Mouse (Mus musculus) T-helper 2 cell (primary cell): ENCODE data around the gene Gpr141.

Source experiments
- in situ Hi-C: fragments of 300-600 bp; cut with MboI, MseI; formaldehyde crosslinking; loops from one replicate; pipeline ENCODE4 v1.15.1; 2025; ENCODE audit warnings: high pct_unique_total_duplicates

Gpr141 gene

GRCm38 (mm10) chr13:19730826-19731225 is 93.2 kb downstream of the Gpr141 start:
- in situ Hi-C loops, result no loop called here

DNA sequence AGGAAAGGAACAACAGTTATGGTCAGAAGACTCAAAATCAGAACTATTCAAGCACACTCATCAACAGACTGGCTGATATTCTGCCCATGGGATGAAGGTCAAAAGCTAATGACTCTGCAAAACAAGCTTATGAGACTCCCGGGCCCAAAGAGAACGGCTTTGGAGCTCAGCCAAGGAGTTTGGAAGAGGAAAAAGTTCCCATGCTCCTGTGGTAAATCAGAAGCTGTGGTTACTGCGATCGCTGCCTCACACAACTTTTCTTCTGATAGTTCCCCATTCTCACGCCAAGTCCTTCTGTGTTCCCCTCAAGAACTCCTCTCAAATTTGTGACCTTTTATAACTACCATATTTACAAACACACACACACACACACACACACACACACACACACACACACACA is 105.1 kb downstream of the Gpr141 start:
- in situ Hi-C loops, result no loop called here

- in situ Hi-C loops, result no loop called here
Measured at GRCm38 (mm10) chr13:19717201-19717600, 106.9 kb downstream of the Gpr141 start.

DNA sequence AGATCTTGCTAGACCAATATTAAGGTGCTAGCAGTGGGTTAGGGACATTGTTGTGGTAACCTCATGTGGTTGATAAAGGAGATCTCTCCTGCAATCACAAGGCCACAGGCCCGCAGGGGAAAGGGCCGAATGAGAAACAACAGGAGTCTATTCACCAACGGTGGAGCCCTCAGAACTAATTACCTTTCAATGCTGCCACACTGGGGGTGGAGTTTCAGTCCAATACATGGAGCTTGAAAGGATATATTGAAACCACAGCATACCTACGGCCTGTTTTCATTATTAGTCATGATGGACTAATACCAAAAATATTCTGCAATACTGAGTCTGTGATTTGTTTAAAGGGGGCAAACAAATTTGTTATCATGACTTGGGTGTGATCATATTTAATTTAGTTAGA is 120.3 kb downstream of the Gpr141 start:
- in situ Hi-C loops, result no loop called here

DNA sequence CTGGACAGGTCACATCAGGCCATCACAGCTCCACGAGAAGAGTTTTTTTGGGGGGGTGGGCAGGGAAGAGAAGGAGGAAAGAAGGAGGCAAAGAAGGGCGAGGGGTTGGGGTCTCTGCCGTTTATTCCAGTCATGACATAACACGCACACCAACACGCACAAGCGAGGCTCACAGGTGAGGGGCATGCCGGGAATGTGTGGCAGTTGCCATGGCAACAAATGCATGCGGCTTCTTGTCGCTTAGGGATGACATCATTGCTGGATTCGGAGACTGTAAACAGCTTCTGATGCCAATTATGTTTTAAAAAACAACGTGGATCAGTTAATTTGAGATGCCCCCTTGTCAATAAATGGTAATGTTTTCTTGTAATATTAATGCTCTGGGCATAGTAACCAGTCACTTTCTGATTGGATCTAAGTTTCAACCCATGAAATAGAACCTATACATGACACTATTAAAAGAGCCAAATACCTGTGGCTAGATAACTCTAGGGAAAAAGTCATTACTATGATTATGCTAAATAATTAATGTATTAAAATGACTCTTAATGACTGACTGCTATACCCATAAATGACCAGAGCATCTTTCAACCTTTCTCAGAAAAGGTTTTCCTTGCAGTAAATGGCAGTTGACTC is 122.5 kb downstream of the Gpr141 start:
- in situ Hi-C loops, result no loop called here

DNA sequence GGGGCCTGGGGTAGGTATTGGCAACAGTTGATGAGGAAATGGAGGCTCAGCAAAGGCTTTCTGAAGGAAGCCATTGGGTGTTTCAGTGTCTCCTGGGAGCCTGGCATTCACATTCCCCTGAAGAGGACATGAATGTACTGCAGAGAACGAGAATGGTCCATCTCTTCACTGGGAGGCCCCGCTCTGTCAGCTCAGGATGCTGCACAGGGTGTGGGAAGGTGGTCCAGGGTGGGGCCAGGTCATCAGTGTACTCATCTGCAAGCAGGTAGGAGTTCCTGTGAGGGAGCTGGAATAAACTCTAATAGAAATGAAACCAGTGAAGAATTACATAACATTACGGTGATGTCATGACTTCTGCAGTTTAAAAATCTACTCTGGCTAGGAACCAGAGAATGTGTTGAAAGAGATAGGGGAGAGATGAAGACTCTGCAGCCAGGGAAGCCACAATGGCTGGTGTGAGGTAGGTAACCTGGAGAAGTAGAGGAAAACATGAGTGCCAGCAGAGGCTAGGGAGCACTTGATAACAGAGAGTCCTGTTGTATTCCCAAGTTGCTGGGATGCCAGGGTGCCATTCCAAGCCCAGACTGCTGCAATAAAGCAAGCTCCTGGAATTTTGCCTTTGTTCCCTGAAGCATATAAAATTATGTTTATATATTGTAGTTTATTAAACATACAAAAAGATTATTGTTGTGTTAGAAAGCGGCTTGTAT is 123.2 kb downstream of the Gpr141 start:
- in situ Hi-C loops, result no loop called here
